Mouse (Mus musculus): Measurements from ENCODE around the gene Als2cr12. TPM values are rescaled to one million over a fixed set of nuclear protein-coding genes. Genes with fewer than 3 reads are reported as not detected.
"Not testable (repeated sequence)": the region's sequence is repeated elsewhere in the genome, so short reads cannot be mapped to it uniquely, and the experiment has no call there.

Gene Als2cr12
- polyA plus RNA-seq, 1 experiment from 2014 or later = not detected

- H3K27me3 ChIP-seq (ENCODE audit: control insufficient read depth, insufficient read depth, low read length); H3K4me1 ChIP-seq (ENCODE audit: control insufficient read depth, insufficient read depth, low read length); H3K9me3 ChIP-seq (ENCODE audit: control insufficient read depth, low read length); H3K4me2 ChIP-seq (ENCODE audit: low read depth, severe bottlenecking); H3K36me3 ChIP-seq (ENCODE audit: control insufficient read depth, insufficient read depth, low read length); ATAC-seq (ENCODE audit: insufficient number of reproducible peaks, low FRiP score, low TSS enrichment, low read depth); H3K4me3 ChIP-seq (ENCODE audit: low read depth, low read length); DNase-seq (ENCODE audit: low spot score); H3K27ac ChIP-seq (replicated peaks; ENCODE audit: low read depth, low read length); H3K9ac ChIP-seq (ENCODE audit: low read length): not testable (repeated sequence)
- 87% methylated on average over 5 of the region's 5 CpGs for WGBS
Measured at GRCm38 (mm10) chr1:58609591-58609990, 86.2 kb downstream of the Als2cr12 start.

- Histone ChIP-seq H3K27me3 (ENCODE audit: control insufficient read depth, insufficient read depth, low read length) (no peaks in the 10 kb centered on the region), H3K4me1 (ENCODE audit: control insufficient read depth, insufficient read depth, low read length) (no peaks in the 10 kb centered on the region), H3K36me3 (ENCODE audit: control insufficient read depth, insufficient read depth, low read length) (no peaks in the 10 kb centered on the region), H3K9ac (ENCODE audit: low read length) (no peak overlapping the region), H3K27ac (replicated peaks; ENCODE audit: low read depth, low read length) (no peak overlapping the region), H3K4me3 (ENCODE audit: low read depth, low read length) (no peak overlapping the region), H3K9me3 (ENCODE audit: control insufficient read depth, low read length) (no peaks in the 10 kb centered on the region), H3K4me2 (ENCODE audit: low read depth, severe bottlenecking) (no peak overlapping the region)
- WGBS = 80% methylated on average over 4 of the region's 4 CpGs
- no peak for DNase-seq (ENCODE audit: low spot score)
- ATAC-seq (ENCODE audit: insufficient number of reproducible peaks, low FRiP score, low TSS enrichment, low read depth) = no peak
Measured at GRCm38 (mm10) chr1:58603738-58604137, 92.1 kb downstream of the Als2cr12 start.

- Histone ChIP-seq H3K4me1 (ENCODE audit: control insufficient read depth, insufficient read depth, low read length) (no peaks in the 10 kb centered on the region), H3K4me2 (ENCODE audit: low read depth, severe bottlenecking) (no peak overlapping the region), H3K9ac (ENCODE audit: low read length) (no peak overlapping the region), H3K27ac (replicated peaks; ENCODE audit: low read depth, low read length) (no peak overlapping the region), H3K27me3 (ENCODE audit: control insufficient read depth, insufficient read depth, low read length) (no peaks in the 10 kb centered on the region), H3K9me3 (ENCODE audit: control insufficient read depth, low read length) (no peaks in the 10 kb centered on the region), H3K4me3 (ENCODE audit: low read depth, low read length) (no peak overlapping the region), H3K36me3 (ENCODE audit: control insufficient read depth, insufficient read depth, low read length) (no peaks in the 10 kb centered on the region)
- ATAC-seq (ENCODE audit: insufficient number of reproducible peaks, low FRiP score, low TSS enrichment, low read depth) (no peak), DNase-seq (ENCODE audit: low spot score) (no peak)
- WGBS = 86% methylated on average over 4 of the region's 4 CpGs
Measured at GRCm38 (mm10) chr1:58602681-58603080, 93.1 kb downstream of the Als2cr12 start.

Other genes with a start within 250 kb of the Als2cr12 start
- 53.6 and 56.7 TPM in 2 replicates for gene Orc2, start 190.9 kb downstream of the Als2cr12 start, polyA plus RNA-seq (2014; fragmentation: Nextera tagmentation; extraction: Ambion mirVana)
- 6.5 and 7.0 TPM in 2 replicates for gene Fam126b, start 109.7 kb downstream of the Als2cr12 start, polyA plus RNA-seq (2014; fragmentation: Nextera tagmentation; extraction: Ambion mirVana)
- 144 and 149 TPM in 2 replicates for gene Ndufb3, start 109.6 kb downstream of the Als2cr12 start, polyA plus RNA-seq (2014; fragmentation: Nextera tagmentation; extraction: Ambion mirVana)
- 25.6 and 27.4 TPM in 2 replicates for gene Cflar, start 15.5 kb upstream of the Als2cr12 start, polyA plus RNA-seq (2014; fragmentation: Nextera tagmentation; extraction: Ambion mirVana)
- gene Casp8, start 99.4 kb upstream of the Als2cr12 start, polyA plus RNA-seq (2014; fragmentation: Nextera tagmentation; extraction: Ambion mirVana) = 18.8 and 18.9 TPM in 2 replicates

Data from limb, embryonic 11.5 days (tissue).